Comparison of ENCODE assay signal across 19 mouse cellular contexts in genomic region chr10:128069201-128069600, GRCm38 (mm10). TPM values are rescaled to one million over a fixed set of nuclear protein-coding genes. Genes with fewer than 3 reads are reported as not detected.
DNase-seq lines count a peak whose midpoint lies in the region; ATAC-seq and TF ChIP-seq lines count a peak whose summit lies in the region.
"Had no signal": no experiment of that assay in that cellular context is flagged by ENCODE, and none has a peak within 500 bp of the region (broad histone marks: within the 10 kb centered on the region; RNA-seq: fewer than 3 reads in every experiment).

No protein-coding gene starts in this region.

- no peak overlapping the region for H3K4me2 ChIP-seq in kidney, embryonic 15.5 days
- H3K4me2 ChIP-seq in liver, embryonic 12.5 days = no peak overlapping the region
- H3K4me2 ChIP-seq: embryonic facial prominence, embryonic 12.5 days; heart, embryonic 15.5 days; midbrain, embryonic 12.5 days had no signal

- TF ChIP-seq POLR2A in kidney, adult 2 months (IDR thresholded peaks at IDR 0.05; ENCODE audit: low read depth, low read length) = no peak

- peaks cover 12% of the 10 kb centered on the region for H3K36me3 ChIP-seq in kidney, adult 2 months (ENCODE audit: control insufficient read depth, insufficient read depth, low read length)
- peaks cover 81% of the 10 kb centered on the region for H3K36me3 ChIP-seq in kidney, embryonic 15.5 days
- H3K36me3 ChIP-seq in G1E (replicated peaks) = peaks cover 88% of the 10 kb centered on the region
- H3K36me3 ChIP-seq in liver, embryonic 12.5 days = peaks cover 93% of the 10 kb centered on the region

- H3K27ac ChIP-seq in kidney, adult 2 months (ENCODE audit: insufficient read depth, low read depth, low read length) = no peak overlapping the region
- H3K27ac ChIP-seq in kidney, embryonic 15.5 days = no peak overlapping the region
- H3K27ac ChIP-seq in liver, embryonic 12.5 days = peak overlapping the region; percentile 71
- H3K27ac ChIP-seq: embryonic facial prominence, embryonic 12.5 days; heart, embryonic 15.5 days; midbrain, embryonic 12.5 days had no signal

- DNase-seq in kidney, adult 2 months = peak; percentile 29
- DNase-seq in G1E (ENCODE audit: low spot score) = no peak
- DNase-seq in gastrocnemius, postnatal 10 days = no peak
- no peak for DNase-seq in spleen, adult 18-20 months
- DNase-seq: cerebellum, adult 8-10 months; gastrocnemius, postnatal 14 days; kidney, adult 8-10 months; kidney, postnatal 25 days; left cerebral cortex, postnatal 4 days; lung, adult 18-20 months; thymus, postnatal 14 days had no signal

- WGBS in kidney, adult 2 months = 80% methylated on average over 4 of the region's 4 CpGs
- 94% methylated on average over 4 of the region's 4 CpGs for WGBS in kidney, embryonic 15.5 days
- WGBS in liver, embryonic 12.5 days (ENCODE audit: insufficient replicate concordance) = 60% methylated on average over 4 of the region's 4 CpGs

- no peak overlapping the region for H3K9ac ChIP-seq in kidney, embryonic 15.5 days
- H3K9ac ChIP-seq in liver, embryonic 12.5 days = no peak overlapping the region
- H3K9ac ChIP-seq: embryonic facial prominence, embryonic 12.5 days; heart, embryonic 15.5 days; midbrain, embryonic 12.5 days had no signal

- no peak for ATAC-seq in kidney, embryonic 15.5 days (replicated peaks; ENCODE audit: low FRiP score)
- peak; percentile 45; the same call in 1 of the 2 replicates for ATAC-seq in G1E (ENCODE audit: extremely low read depth, insufficient number of reproducible peaks, low FRiP score, poor library complexity, severe bottlenecking)
- peak; percentile 65; the same call in 1 of the 2 replicates for ATAC-seq in liver, embryonic 12.5 days
- ATAC-seq in megakaryocyte progenitor cell, adult 5-6 weeks (replicated peaks; ENCODE audit: poor library complexity) = peak; percentile 76
- ATAC-seq: forebrain, embryonic 14.5 days had no signal

- no peak overlapping the region for H3K4me3 ChIP-seq in kidney, adult 2 months (ENCODE audit: insufficient read depth, low read depth, low read length)
- H3K4me3 ChIP-seq in kidney, embryonic 15.5 days (replicated peaks) = no peak overlapping the region
- H3K4me3 ChIP-seq in G1E (ENCODE audit: low read depth, low read length) = no peak overlapping the region
- H3K4me3 ChIP-seq in liver, embryonic 12.5 days = no peak overlapping the region
- H3K4me3 ChIP-seq: embryonic facial prominence, embryonic 12.5 days; erythroblast, embryonic 14.5 days; heart, embryonic 15.5 days; midbrain, embryonic 12.5 days had no signal

- no peaks in the 10 kb centered on the region; the same call in 1 of the 2 replicates for H3K4me1 ChIP-seq in kidney, adult 2 months (ENCODE audit: control insufficient read depth, insufficient read depth, low read length)
- no peaks in the 10 kb centered on the region for H3K4me1 ChIP-seq in kidney, embryonic 15.5 days
- H3K4me1 ChIP-seq in G1E (ENCODE audit: insufficient read depth, low read depth, low read length) = peaks cover 39% of the 10 kb centered on the region
- peaks cover 43% of the 10 kb centered on the region for H3K4me1 ChIP-seq in liver, embryonic 12.5 days
- H3K4me1 ChIP-seq: embryonic facial prominence, embryonic 12.5 days; midbrain, embryonic 12.5 days had no signal

- no peaks in the 10 kb centered on the region for H3K27me3 ChIP-seq in kidney, adult 2 months (replicated peaks; ENCODE audit: control insufficient read depth, insufficient read depth, low read length)
- H3K27me3 ChIP-seq in kidney, embryonic 15.5 days = no peaks in the 10 kb centered on the region
- H3K27me3 ChIP-seq in G1E (ENCODE audit: insufficient read depth, low read length) = no peaks in the 10 kb centered on the region
- no peaks in the 10 kb centered on the region for H3K27me3 ChIP-seq in liver, embryonic 12.5 days (replicated peaks)
- H3K27me3 ChIP-seq: embryonic facial prominence, embryonic 12.5 days; heart, embryonic 15.5 days; midbrain, embryonic 12.5 days had no signal

- no peaks in the 10 kb centered on the region for H3K9me3 ChIP-seq in kidney, embryonic 15.5 days (replicated peaks)
- H3K9me3 ChIP-seq in G1E (replicated peaks) = no peaks in the 10 kb centered on the region
- 0 out of 2 replicates have a peak, but pooled peaks cover 6% of the 10 kb centered on the region for H3K9me3 ChIP-seq in liver, embryonic 12.5 days (replicated peaks)
- H3K9me3 ChIP-seq: embryonic facial prominence, embryonic 12.5 days; heart, embryonic 15.5 days had no signal

- no peak for TF ChIP-seq CTCF in kidney, adult 2 months (conservative IDR thresholded peaks at IDR 0.05; ENCODE audit: insufficient read depth, insufficient read length, low read depth, low read length)
- no peak for TF ChIP-seq CTCF in G1E (IDR thresholded peaks at IDR 0.05; ENCODE audit: low read depth, low read length)

RNA-seq across cellular contexts. Expression of gene Ptges3, which starts 10.4 kb away (rescaled TPM):
- polyA plus RNA-seq in kidney, adult 2 months (2012; rRNA removed) = 28.2 and 32.5 TPM in 2 replicates
- 493 and 571 TPM in 2 replicates for polyA plus RNA-seq in kidney, embryonic 15.5 days (2015; fragmentation: Nextera tagmentation; extraction: Ambion mirVana)
- total RNA-seq in G1E (2014; fragmentation: Nextera tagmentation) (209 and 228 TPM in 2 replicates), G1E (2017) (269 and 315 TPM in 2 replicates)
- polyA plus RNA-seq in G1E (2012) = 268 and 269 TPM in 2 replicates
- polyA plus RNA-seq in liver, embryonic 12.5 days (2016; fragmentation: Nextera tagmentation; extraction: Ambion mirVana) = 406 and 407 TPM in 2 replicates
- total RNA-seq in megakaryocyte progenitor cell, adult 5-6 weeks (2015) = 247 and 270 TPM in 2 replicates
- 310 and 351 TPM in 2 replicates for total RNA-seq in megakaryocyte progenitor cell, adult 5-6 weeks (2017)
- 10 to 100 TPM; 76.1 to 84.5 TPM for total RNA-seq in gastrocnemius, postnatal 10 days (2021)

RNA-seq across cellular contexts. Expression of gene Atp5b, which starts 13.9 kb away (rescaled TPM):
- polyA plus RNA-seq in kidney, adult 2 months (2012; rRNA removed) = 4,550 and 7,521 TPM in 2 replicates
- polyA plus RNA-seq in kidney, embryonic 15.5 days (2015; fragmentation: Nextera tagmentation; extraction: Ambion mirVana) = 2,850 and 2,855 TPM in 2 replicates
- 2,076 and 2,077 TPM in 2 replicates for total RNA-seq in G1E (2014; fragmentation: Nextera tagmentation)
- total RNA-seq in G1E (2017) = 2,841 and 2,974 TPM in 2 replicates
- 1,412 and 1,783 TPM in 2 replicates for polyA plus RNA-seq in G1E (2012)
- 2,130 and 2,180 TPM in 2 replicates for polyA plus RNA-seq in liver, embryonic 12.5 days (2016; fragmentation: Nextera tagmentation; extraction: Ambion mirVana)
- 1,546 and 1,583 TPM in 2 replicates for total RNA-seq in megakaryocyte progenitor cell, adult 5-6 weeks (2015)
- total RNA-seq in megakaryocyte progenitor cell, adult 5-6 weeks (2017) = 2,698 and 2,700 TPM in 2 replicates
- total RNA-seq in gastrocnemius, postnatal 10 days (2021) = 1,000 to 10,000 TPM; 3,585 to 4,036 TPM

RNA-seq across cellular contexts. Expression of gene Baz2a, which starts 22.2 kb away (rescaled TPM):
- 21.6 and 22.5 TPM in 2 replicates for polyA plus RNA-seq in kidney, adult 2 months (2012; rRNA removed)
- polyA plus RNA-seq in kidney, embryonic 15.5 days (2015; fragmentation: Nextera tagmentation; extraction: Ambion mirVana) = 12.7 and 14.2 TPM in 2 replicates
- total RNA-seq in G1E (2014; fragmentation: Nextera tagmentation) (102 and 116 TPM in 2 replicates), G1E (2017) (14.8 and 16.6 TPM in 2 replicates)
- polyA plus RNA-seq in G1E (2012) = 24.8 and 34.7 TPM in 2 replicates
- 8.0 and 8.6 TPM in 2 replicates for polyA plus RNA-seq in liver, embryonic 12.5 days (2016; fragmentation: Nextera tagmentation; extraction: Ambion mirVana)
- 35.5 and 40.3 TPM in 2 replicates for total RNA-seq in megakaryocyte progenitor cell, adult 5-6 weeks (2015)
- total RNA-seq in megakaryocyte progenitor cell, adult 5-6 weeks (2017) = 13.2 and 15.0 TPM in 2 replicates
- 10 to 100 TPM; 16.1 to 22.7 TPM for total RNA-seq in gastrocnemius, postnatal 10 days (2021)

RNA-seq across cellular contexts. Expression of gene Naca, which starts 33.8 kb away (rescaled TPM):
- polyA plus RNA-seq in kidney, adult 2 months (2012; rRNA removed) = 195 and 258 TPM in 2 replicates
- polyA plus RNA-seq in kidney, embryonic 15.5 days (2015; fragmentation: Nextera tagmentation; extraction: Ambion mirVana) = 838 and 886 TPM in 2 replicates
- total RNA-seq in G1E (2014; fragmentation: Nextera tagmentation) = 544 and 609 TPM in 2 replicates
- total RNA-seq in G1E (2017) = 1,963 and 1,995 TPM in 2 replicates
- polyA plus RNA-seq in G1E (2012) = 99.4 and 167 TPM in 2 replicates
- 666 and 682 TPM in 2 replicates for polyA plus RNA-seq in liver, embryonic 12.5 days (2016; fragmentation: Nextera tagmentation; extraction: Ambion mirVana)
- 1,210 and 1,292 TPM in 2 replicates for total RNA-seq in megakaryocyte progenitor cell, adult 5-6 weeks (2015)
- 2,424 and 2,528 TPM in 2 replicates for total RNA-seq in megakaryocyte progenitor cell, adult 5-6 weeks (2017)
- 100 to 1,000 TPM; 517 to 566 TPM for total RNA-seq in gastrocnemius, postnatal 10 days (2021)

RNA-seq across cellular contexts. Expression of gene Prim1, which starts 54.2 kb away (rescaled TPM):
- 3.4 and 3.6 TPM in 2 replicates for polyA plus RNA-seq in kidney, adult 2 months (2012; rRNA removed)
- 84.9 and 92.8 TPM in 2 replicates for polyA plus RNA-seq in kidney, embryonic 15.5 days (2015; fragmentation: Nextera tagmentation; extraction: Ambion mirVana)
- total RNA-seq in G1E (2014; fragmentation: Nextera tagmentation) (83.3 and 97.0 TPM in 2 replicates), G1E (2017) (134 TPM in 2 replicates)
- polyA plus RNA-seq in G1E (2012) = 3.7 and 5.8 TPM in 2 replicates
- 88.9 and 93.3 TPM in 2 replicates for polyA plus RNA-seq in liver, embryonic 12.5 days (2016; fragmentation: Nextera tagmentation; extraction: Ambion mirVana)
- 109 and 117 TPM in 2 replicates for total RNA-seq in megakaryocyte progenitor cell, adult 5-6 weeks (2015)
- 116 and 131 TPM in 2 replicates for total RNA-seq in megakaryocyte progenitor cell, adult 5-6 weeks (2017)
- total RNA-seq in gastrocnemius, postnatal 10 days (2021) = 1 to 10 TPM; 5.0 to 6.5 TPM
